Mouse (Mus musculus) hindbrain, embryonic 12.5 days (tissue): ENCODE measurements at regions not wholly inside any gene's neighbourhood (a gene's known extent, or its start where the extent isn't known, plus 50 kb on each side); places are given as distances from the start of the nearest gene placed in this dataset.

ENCODE experiments used
- ATAC-seq: fragments of 200-750 bp; cut with Nextera tagmentation; 2 replicates; pipeline ENCODE4 v1.8.0; 2017; ENCODE audit warnings: moderate TSS enrichment; ENCODE audit not compliant: low FRiP score
- H3K27ac ChIP-seq: fragments of 300-500 bp; sonication (generic); 2 replicates; pipeline ENCODE4 v1.5.1; 2016; ENCODE audit warnings: mild to moderate bottlenecking
- H3K27me3 ChIP-seq: fragments of 300-500 bp; sonication (generic); 2 replicates; pipeline ENCODE4 v1.6.1; 2016; ENCODE audit warnings: mild to moderate bottlenecking
- H3K36me3 ChIP-seq: fragments of 300-500 bp; sonication (generic); 2 replicates; pipeline ENCODE4 v1.6.1; 2016; ENCODE audit warnings: mild to moderate bottlenecking
- H3K4me1 ChIP-seq: fragments of 300-500 bp; sonication (generic); 2 replicates; pipeline ENCODE4 v1.6.1; 2016
- H3K4me2 ChIP-seq: fragments of 300-500 bp; sonication (generic); replicated peaks from 2 replicates; pipeline ENCODE4 v1.6.1; 2016; ENCODE audit warnings: mild to moderate bottlenecking
- H3K4me3 ChIP-seq: fragments of 300-500 bp; sonication (generic); 2 replicates; pipeline ENCODE4 v1.5.1; 2016; ENCODE audit warnings: mild to moderate bottlenecking
- H3K9ac ChIP-seq: fragments of 300-500 bp; sonication (generic); 2 replicates; pipeline ENCODE4 v1.6.1; 2016; ENCODE audit warnings: mild to moderate bottlenecking, moderate library complexity
- H3K9me3 ChIP-seq: fragments of 300-500 bp; sonication (generic); replicated peaks from 2 replicates; pipeline ENCODE4 v1.6.1; 2016; ENCODE audit warnings: mild to moderate bottlenecking
- WGBS: fragments of 180-500 bp; shearing (Covaris S2); methylation state at CpG from one replicate; pipeline ENCODE4 v1.1.7; 2016; 5-methylcytosine and 5-hydroxymethylcytosine counted together

DNA sequence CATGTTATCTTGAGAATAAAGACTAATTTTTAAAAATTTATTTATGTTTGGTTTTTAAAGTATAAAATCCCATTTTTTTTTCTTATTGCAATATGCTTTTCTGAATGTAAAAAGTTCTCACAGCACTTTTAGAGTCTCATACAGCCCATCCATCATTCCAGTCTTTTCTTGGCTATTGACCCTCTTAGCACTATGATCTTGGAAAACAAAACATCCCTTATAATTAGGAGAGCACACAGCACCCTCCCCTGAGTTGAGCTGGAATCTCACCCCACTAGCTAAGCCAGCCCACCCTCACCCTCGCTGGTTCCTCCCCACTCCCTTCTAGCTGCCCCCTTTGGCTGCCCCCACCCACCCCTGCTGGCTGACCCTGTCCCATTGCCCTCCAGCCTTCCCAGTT is 154.2 kb upstream of the Ctnnb1 start:
- Histone ChIP-seq H3K36me3 (no peaks in the 10 kb centered on the region), H3K9ac (no peak overlapping the region), H3K4me2 (no peak overlapping the region), H3K4me3 (no peak overlapping the region), H3K9me3 (no peaks in the 10 kb centered on the region), H3K27me3 (no peaks in the 10 kb centered on the region), H3K4me1 (peaks cover 12% of the 10 kb centered on the region), H3K27ac (no peak overlapping the region)
- WGBS: 29% methylated on average over 1 of the region's 1 CpGs
- ATAC-seq: no peak

DNA sequence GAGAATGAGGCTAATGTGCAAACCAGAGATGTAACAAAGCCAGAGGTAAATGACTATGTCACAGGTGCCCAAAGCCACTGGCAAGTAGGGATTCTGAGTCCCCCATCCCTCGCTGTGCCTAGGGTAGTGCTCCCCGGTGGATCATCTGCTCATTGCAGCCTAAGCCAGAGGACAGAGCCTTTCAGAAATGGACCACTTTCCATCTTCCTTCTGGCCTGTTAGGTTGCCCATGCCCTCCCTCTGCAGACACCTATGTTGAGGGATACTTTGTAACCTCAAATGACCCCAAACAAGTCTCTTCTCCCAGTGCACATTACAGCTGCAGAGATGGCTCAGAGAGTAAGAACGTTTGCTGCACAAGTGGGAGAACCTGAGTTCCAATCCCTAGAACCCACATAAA is 153.3 kb upstream of the Ctnnb1 start:
- ATAC-seq: no peak
- Histone ChIP-seq H3K9ac (no peak overlapping the region), H3K4me2 (no peak overlapping the region), H3K27me3 (no peaks in the 10 kb centered on the region), H3K4me1 (peaks cover 9% of the 10 kb centered on the region; the same call in 1 of the 2 replicates), H3K36me3 (no peaks in the 10 kb centered on the region), H3K27ac (no peak overlapping the region), H3K4me3 (no peak overlapping the region), H3K9me3 (no peaks in the 10 kb centered on the region)
- WGBS: 62% methylated on average over 3 of the region's 3 CpGs

DNA sequence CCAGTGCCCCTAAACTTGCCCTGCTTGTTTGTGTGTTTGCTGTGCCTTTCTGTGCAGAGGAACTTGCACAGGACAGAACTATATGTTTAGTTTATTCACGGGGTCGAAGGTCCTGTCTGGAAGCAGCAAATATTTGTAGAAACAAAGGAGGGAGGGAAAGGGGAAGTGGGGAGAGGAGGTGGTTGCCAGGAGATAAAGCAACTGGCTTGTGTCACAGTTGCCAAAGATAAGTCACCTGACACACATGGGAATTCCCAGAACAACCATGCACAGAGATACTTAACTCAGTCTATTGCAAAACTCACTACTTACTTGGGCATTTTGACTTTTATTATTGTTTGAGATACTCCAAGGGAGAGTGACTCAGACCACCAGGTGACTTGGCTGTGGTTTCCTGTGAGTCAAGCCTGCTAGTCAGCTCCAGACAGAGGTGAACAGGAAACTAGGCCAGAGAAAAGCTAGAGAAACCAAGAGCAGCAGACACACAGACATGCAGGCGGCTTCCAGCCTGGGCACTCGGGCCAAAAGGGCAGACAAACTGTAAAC is 152.5 kb upstream of the Ctnnb1 start:
- H3K27me3 ChIP-seq: no peaks in the 10 kb centered on the region
- no peaks in the 10 kb centered on the region for H3K9me3 ChIP-seq
- no peaks in the 10 kb centered on the region for H3K36me3 ChIP-seq
- H3K4me1 ChIP-seq: peaks cover 6% of the 10 kb centered on the region; the same call in 1 of the 2 replicates
- H3K4me2 ChIP-seq: no peak overlapping the region
- H3K9ac ChIP-seq: no peak overlapping the region
- no peak overlapping the region for H3K4me3 ChIP-seq
- H3K27ac ChIP-seq: no peak overlapping the region
- 78% methylated on average over 4 of the region's 4 CpGs for WGBS
- no peak for ATAC-seq

DNA sequence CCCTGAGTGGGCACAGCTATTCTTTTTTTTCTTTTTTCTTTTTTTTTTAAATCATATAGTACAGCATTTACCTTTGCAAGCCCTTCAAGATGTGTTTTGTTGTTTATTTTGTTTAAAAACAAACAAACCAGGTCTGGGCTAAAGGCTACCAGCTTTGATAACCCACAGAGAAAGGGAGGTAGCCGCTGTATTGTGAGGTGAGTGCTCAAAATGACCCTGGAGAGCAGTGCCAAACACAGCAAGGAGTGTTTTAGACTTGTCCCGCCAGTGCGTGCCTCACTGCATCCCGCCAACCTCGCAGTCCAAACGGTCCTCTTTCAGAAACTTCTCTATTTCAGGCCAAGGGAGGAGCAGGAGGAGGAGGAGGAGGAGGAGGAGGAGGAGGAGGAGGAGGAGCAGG is 152.0 kb upstream of the Ctnnb1 start:
- H3K4me3 ChIP-seq: no peak overlapping the region
- no peaks in the 10 kb centered on the region for H3K36me3 ChIP-seq
- no peak for ATAC-seq
- no peak overlapping the region for H3K4me2 ChIP-seq
- H3K9ac ChIP-seq: no peak overlapping the region
- no peak overlapping the region for H3K27ac ChIP-seq
- no peaks in the 10 kb centered on the region for H3K9me3 ChIP-seq
- WGBS: 59% methylated on average over 6 of the region's 6 CpGs
- peaks cover 6% of the 10 kb centered on the region; the same call in 1 of the 2 replicates for H3K4me1 ChIP-seq
- H3K27me3 ChIP-seq: no peaks in the 10 kb centered on the region

DNA sequence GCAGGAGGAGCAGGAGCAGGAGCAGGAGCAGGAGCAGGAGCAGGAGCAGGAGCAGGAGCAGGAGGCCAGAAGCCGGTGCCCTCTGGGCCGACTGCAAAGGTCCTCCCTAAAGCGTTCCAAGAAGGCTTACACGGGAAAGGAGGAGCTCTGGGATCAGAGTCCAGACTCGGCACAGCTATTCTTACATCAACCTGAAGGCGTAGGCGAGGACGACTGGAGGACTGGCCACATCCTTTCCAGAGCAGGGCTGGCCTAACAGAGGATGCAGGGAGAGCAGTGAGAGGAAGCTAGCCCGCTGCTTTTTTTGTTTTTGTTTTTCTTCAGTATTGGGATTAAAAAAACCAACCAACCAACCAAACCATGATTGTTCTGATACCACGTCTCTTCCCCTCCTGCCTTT is 151.5 kb upstream of the Ctnnb1 start:
- Histone ChIP-seq H3K9me3 (no peaks in the 10 kb centered on the region), H3K27ac (no peak overlapping the region), H3K27me3 (no peaks in the 10 kb centered on the region), H3K36me3 (no peaks in the 10 kb centered on the region), H3K9ac (no peak overlapping the region), H3K4me2 (no peak overlapping the region), H3K4me1 (peaks cover 6% of the 10 kb centered on the region; the same call in 1 of the 2 replicates), H3K4me3 (no peak overlapping the region)
- WGBS: 77% methylated on average over 10 of the region's 10 CpGs
- no peak for ATAC-seq

DNA sequence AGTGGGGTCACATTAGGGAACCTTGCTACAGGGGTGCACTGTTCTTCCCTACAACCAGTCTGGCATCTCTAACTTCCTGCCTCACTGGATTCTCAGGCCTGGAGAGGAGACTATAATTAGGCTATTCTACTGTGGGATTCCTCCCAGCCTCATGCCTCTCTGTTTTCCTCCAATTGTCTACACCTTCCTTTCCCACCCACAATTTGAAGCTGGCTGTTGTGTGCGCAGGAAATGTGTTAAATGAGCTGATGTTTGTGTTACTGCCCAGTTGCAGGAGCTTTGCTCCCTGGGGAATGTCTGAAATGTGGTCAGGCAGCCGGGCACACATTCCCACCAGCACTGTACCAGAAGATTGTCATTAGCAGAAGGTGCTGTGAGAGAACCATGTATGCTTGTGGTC is 150.6 kb upstream of the Ctnnb1 start:
- H3K4me1 ChIP-seq: peaks cover 6% of the 10 kb centered on the region; the same call in 1 of the 2 replicates
- no peaks in the 10 kb centered on the region for H3K27me3 ChIP-seq
- H3K9ac ChIP-seq: no peak overlapping the region
- no peaks in the 10 kb centered on the region for H3K9me3 ChIP-seq
- H3K27ac ChIP-seq: no peak overlapping the region
- WGBS: 50% methylated on average over 2 of the region's 2 CpGs
- H3K36me3 ChIP-seq: no peaks in the 10 kb centered on the region
- no peak overlapping the region for H3K4me2 ChIP-seq
- no peak for ATAC-seq
- no peak overlapping the region for H3K4me3 ChIP-seq

DNA sequence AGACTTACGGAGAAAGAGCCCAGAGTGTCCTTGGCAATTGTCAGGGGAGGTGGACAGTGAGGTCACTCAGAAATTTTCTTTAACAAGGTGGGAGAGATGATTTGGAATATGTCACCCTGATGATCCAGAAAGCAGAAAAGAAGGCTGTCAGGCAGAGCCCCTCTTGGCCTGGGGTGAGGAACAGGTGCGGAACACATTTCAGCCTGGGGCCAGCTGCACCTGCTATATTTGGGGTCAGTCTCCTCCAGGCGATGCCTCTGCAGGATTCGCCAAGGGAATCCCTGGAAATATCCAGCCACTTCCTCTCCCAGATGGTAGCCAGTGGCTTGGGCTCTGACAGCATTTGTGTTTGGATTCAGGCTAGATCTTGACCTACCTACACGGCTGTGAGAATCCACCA is 134.8 kb upstream of the Ctnnb1 start:
- Histone ChIP-seq H3K9me3 (peaks cover 25% of the 10 kb centered on the region), H3K27ac (no peak overlapping the region), H3K4me1 (peaks cover 7% of the 10 kb centered on the region; the same call in 1 of the 2 replicates), H3K9ac (no peak overlapping the region), H3K36me3 (no peaks in the 10 kb centered on the region), H3K4me3 (no peak overlapping the region), H3K4me2 (no peak overlapping the region), H3K27me3 (no peaks in the 10 kb centered on the region)
- 92% methylated on average over 5 of the region's 5 CpGs for WGBS
- no peak for ATAC-seq

DNA sequence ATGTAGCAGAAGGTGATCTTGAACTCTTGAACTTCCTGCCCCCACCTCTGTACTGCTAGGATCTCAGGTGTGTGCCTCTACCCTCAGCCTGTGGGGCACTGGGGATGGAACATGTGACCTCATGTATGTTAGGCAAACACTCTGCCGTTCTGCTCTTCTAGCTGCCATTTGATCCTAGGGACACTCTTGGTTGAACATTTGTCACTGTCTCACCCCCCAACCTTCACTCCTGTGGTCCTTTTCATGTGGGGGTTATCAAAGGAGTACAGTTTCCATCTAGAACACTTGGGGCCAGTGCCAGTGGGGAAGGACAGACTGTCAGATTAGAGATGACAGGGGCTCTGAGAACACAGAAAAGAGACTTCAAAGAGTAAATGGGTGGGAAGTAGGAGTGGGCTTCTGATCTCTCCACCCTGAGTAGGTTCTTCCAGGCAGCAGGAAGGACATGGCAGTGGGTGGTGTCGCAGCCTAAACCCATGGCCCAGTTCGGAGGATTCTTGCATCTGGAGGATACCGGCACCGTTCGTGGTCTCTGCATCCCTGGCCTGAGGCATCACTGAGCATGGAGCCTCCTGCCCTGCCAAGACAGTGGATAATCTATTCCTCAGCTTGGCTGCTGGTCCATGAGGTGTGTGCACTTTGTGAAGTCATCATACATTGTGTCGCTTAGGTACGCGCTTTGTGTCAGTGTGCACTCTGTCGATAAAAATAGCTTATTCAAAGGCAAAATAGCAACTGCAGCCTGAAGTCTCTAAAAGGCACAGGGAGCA is 132.7 kb upstream of the Ctnnb1 start:
- H3K27me3 ChIP-seq: no peaks in the 10 kb centered on the region
- no peak overlapping the region for H3K9ac ChIP-seq
- WGBS: 84% methylated on average over 10 of the region's 10 CpGs
- H3K4me3 ChIP-seq: no peak overlapping the region
- no peak overlapping the region for H3K27ac ChIP-seq
- H3K36me3 ChIP-seq: no peaks in the 10 kb centered on the region
- ATAC-seq: no peak
- H3K9me3 ChIP-seq: peaks cover 12% of the 10 kb centered on the region
- peaks cover 7% of the 10 kb centered on the region; the same call in 1 of the 2 replicates for H3K4me1 ChIP-seq
- H3K4me2 ChIP-seq: no peak overlapping the region

DNA sequence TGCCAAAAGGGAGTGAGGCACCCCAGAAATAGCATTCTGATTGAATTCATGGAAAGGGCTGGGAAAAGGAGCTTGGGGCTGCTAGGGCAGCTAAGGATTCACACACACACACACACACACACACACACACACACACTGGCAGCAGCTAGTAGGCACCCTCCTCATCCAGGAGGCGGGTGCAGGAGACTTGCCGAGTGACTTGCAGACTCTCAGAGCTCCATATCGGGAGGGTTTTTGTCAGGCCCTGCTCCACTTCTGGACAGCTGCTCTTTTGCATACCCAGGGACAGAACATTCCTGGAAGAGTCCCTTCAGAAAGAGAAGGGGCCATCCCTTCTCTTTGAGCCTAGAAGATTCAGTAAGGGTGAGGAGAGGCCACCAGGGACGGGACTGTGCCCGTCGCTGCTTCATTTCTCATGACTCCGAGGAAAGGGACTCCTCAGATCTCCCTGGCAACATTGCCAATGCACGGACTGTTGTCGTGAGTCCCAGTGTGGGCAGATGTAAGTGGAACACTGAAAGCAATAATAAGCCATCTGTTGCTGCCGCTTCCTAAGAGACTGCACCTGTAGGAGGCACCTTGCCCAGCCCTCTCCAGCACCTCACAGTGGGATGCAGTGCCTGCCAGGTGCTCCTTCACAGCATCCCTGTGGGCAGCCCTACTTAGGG is 130.9 kb upstream of the Ctnnb1 start:
- no peak overlapping the region for H3K27ac ChIP-seq
- ATAC-seq: no peak
- no peaks in the 10 kb centered on the region for H3K36me3 ChIP-seq
- H3K4me3 ChIP-seq: no peak overlapping the region
- H3K4me1 ChIP-seq: peaks cover 7% of the 10 kb centered on the region; the same call in 1 of the 2 replicates
- WGBS: 33% methylated on average over 10 of the region's 10 CpGs
- H3K27me3 ChIP-seq: no peaks in the 10 kb centered on the region
- H3K9ac ChIP-seq: no peak overlapping the region
- H3K4me2 ChIP-seq: no peak overlapping the region
- H3K9me3 ChIP-seq: no peaks in the 10 kb centered on the region

DNA sequence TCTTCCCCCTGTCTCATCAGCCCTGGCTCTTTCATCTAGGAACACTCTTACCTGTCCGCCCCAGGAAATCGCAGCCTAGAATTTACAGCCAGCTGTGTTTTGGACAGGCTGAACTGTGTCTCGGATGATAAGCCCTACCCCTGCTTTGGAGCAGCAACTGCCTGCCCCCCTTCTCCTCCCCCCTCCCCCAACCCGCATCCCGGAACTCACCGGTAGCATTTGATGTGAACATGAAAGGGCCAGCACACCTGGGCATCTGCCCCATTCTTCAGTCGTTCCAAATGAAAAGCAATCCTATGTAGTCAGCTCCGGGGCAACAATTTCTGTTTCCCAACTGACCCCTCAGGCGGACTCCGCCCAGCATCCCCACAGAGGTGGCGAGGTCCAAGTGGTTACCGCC is 130.1 kb upstream of the Ctnnb1 start:
- 41% methylated on average over 12 of the region's 12 CpGs for WGBS
- no peak for ATAC-seq
- peaks cover 7% of the 10 kb centered on the region; the same call in 1 of the 2 replicates for H3K4me1 ChIP-seq

DNA sequence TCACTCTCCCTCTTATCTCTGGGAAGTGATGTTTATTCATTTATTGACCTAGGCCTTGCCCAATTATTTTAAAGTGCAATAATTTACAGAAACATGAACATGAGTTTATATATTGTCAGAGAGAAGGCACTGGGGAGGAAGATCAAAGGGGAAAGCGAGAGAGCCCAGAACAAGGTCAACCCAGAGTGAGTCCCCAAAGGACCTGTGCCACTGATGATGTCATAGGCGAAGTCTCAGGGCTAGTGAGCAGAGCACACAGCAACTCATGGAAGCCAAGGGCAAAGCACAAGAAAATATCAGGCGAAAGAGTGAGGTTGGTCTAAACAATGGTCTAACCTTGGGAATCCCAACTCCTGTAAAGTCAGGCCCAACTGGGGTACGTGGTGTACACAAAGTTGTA is 126.4 kb upstream of the Ctnnb1 start:
- WGBS: 82% methylated on average over 4 of the region's 4 CpGs
- H3K4me3 ChIP-seq: no peak overlapping the region
- ATAC-seq: no peak
- no peak overlapping the region for H3K9ac ChIP-seq
- no peaks in the 10 kb centered on the region for H3K36me3 ChIP-seq
- no peaks in the 10 kb centered on the region; the same call in 1 of the 2 replicates for H3K27me3 ChIP-seq
- no peak overlapping the region for H3K27ac ChIP-seq
- no peaks in the 10 kb centered on the region for H3K9me3 ChIP-seq
- no peak overlapping the region for H3K4me2 ChIP-seq
- peaks cover 21% of the 10 kb centered on the region for H3K4me1 ChIP-seq

More for the DNA sequence above, 130.1 kb upstream of the Ctnnb1 start:
- Histone ChIP-seq H3K27ac (no peak overlapping the region), H3K27me3 (no peaks in the 10 kb centered on the region), H3K36me3 (no peaks in the 10 kb centered on the region), H3K9ac (no peak overlapping the region), H3K4me2 (no peak overlapping the region), H3K9me3 (no peaks in the 10 kb centered on the region), H3K4me3 (no peak overlapping the region)

DNA sequence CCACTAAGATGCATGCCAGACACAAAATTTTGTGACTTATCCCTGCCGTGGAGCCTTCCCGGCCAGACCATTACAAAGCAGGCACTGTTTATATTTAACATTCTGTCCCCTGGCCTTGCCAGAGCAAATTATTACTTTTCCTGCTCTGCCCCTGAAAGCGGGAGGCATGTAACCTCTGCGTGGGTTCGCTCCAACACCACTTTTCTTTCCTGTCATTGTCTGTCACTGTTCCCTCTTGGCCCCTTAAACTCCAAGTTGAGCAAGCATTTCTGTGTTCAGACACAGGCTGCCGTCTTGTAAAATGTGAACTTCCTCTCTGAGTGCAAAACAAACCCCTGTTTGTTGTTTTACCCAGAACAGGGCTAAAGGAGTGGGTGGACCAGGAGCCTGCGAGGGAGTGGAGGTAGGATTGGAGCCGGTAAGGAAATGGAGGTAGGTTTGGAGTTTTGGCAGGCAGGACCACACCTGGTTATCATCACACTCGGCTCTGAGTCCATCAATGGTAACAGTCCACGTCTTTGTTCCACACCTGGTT is 124.2 kb upstream of the Ctnnb1 start:
- ATAC-seq: no peak
- H3K4me3 ChIP-seq: no peak overlapping the region
- 65% methylated on average over 10 of the region's 10 CpGs for WGBS
- no peak overlapping the region for H3K4me2 ChIP-seq
- H3K4me1 ChIP-seq: peaks cover 17% of the 10 kb centered on the region
- no peak overlapping the region for H3K9ac ChIP-seq
- no peak overlapping the region for H3K27ac ChIP-seq
- no peaks in the 10 kb centered on the region; the same call in 1 of the 2 replicates for H3K27me3 ChIP-seq
- H3K36me3 ChIP-seq: no peaks in the 10 kb centered on the region
- H3K9me3 ChIP-seq: no peaks in the 10 kb centered on the region
